Mouse (Mus musculus) kidney, postnatal 25 days (tissue): Measurements from ENCODE around the gene Gm9970.
"Not testable (repeated sequence)": the region's sequence is repeated elsewhere in the genome, so short reads cannot be mapped to it uniquely, and the experiment has no call there.

ENCODE experiments used
- DNase-seq, 2 experiments: peaks; one replicate each; pipeline ENCODE4 v3.0.0; 2021; ENCODE audit warnings: mixed read lengths in 2 of 2

Gene Gm9970

DNA sequence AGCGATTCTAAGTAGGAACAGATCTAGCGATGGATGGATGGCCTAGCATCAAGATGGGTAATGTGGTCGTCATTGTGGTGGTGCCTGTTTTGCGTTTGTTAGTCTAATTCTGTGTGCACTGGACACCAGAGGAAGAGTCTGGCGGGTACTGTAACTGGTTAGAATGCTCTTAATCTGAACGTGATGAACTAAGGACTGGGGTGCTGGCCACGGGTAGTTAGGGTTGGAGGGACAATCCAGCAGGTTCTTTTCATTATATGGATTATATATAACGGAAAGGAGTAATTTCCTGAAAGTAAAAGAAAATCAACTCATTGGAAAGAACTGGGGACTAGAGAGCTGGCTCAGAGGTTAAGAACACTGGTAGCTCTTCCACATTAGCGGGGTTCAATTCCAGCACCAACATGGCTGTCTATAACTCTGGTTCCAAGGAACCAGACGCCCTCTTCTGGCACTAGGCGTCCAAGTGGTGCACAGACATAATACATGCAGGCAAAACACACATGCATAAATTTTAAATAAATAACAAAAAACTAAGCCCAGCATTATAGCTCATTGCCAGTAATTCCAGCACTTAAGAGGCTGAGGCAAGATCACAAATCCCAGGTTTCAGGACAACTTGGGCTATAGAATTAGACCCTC, 19.6 kb downstream of the Gm9970 start:
- DNase-seq, result peak; percentile 50 to 63

DNA sequence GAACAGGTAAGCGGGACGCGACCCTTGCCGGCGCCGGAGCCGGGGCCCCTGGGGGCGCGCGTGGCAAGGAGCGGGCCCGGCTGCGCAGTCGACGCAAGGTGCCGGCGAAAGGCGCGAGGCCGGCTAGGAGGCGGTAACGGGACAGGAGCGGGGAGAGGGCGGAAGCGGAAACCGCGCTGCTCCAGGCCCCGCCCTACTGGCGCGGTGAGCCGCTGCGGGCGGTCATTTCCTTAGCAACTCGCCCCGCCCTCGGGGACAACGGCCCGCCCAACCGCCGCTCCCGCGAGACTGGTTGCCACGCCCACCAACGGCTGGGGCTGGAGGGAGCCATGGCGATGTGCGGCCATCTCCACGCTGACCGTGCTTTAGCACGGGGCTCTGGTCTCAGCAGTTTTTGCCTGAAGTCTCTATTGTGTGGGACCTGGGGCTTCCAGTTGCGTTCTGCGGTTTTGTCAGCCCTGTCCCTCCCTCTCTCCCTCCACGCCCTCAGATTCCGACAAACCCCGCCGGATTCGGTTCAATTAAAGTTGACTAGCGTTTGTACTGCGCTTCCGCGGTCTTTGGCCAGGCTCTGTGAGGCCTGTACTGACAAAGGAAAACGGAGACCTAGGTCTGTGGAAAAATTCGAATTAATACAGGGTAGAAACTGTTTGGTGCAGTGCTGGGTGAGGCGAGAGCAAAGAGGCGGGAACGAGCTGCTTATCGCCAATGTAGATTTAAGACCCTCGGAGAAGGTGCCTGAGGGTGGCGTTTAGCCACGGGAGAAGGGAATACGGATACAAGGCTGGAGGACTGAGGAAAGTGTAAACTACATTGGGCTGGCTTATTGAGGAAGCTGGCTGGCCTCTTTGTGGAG, 20.4 kb downstream of the Gm9970 start, which contains the start of gene Ppm1g:
TSS of gene Ppm1g (minus strand) at position 240 of the 856 bp plus-strand sequence.
- peak; percentile 98 for DNase-seq

DNA sequence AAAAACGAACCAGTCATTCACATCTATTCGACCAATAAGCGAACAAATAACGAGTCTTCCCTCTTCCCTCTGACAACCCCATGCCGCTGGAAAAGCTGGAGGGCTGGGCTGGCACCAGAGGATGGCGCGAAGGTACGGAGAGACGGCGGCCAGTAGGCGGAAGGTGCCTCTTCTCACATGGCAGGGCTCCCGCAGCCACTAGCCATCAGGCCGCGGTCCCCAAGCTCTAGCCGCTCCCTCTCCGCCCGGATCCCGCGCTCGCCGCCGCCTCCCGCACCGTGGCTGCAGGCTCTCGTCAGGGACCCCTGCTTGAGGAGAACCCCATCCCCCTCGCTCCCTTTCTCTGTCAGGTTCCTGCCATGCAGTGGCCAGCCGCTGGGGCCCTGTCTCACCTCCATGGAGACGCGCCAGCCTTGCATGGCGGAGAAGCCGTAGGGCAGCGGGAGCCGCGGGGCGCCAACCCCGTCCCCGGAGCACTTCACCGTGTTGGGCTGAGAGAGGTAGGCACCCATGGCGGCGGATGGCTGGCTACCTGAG, 21.1 kb downstream of the Gm9970 start:
- peak; percentile 43 to 68 for DNase-seq

DNA sequence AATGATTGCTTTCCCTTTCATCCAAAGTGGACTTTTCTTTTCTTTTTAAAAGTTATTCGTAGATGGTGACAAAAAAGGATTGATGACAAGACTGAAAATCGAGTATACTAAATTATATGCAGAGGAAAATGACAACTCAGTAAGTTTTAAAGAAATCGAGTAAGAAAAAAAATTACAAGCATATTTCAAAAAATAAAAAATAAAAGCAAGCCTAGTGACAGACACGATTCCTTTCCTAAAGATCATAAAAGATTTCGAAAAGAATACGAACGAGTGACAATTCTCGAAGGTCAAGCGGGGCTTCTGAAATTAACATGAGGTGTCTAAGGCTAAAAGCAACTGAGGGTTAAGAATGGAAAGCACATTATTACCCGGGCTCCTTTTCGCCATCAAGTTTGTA, 21.6 kb downstream of the Gm9970 start:
- DNase-seq, result no peak

DNA sequence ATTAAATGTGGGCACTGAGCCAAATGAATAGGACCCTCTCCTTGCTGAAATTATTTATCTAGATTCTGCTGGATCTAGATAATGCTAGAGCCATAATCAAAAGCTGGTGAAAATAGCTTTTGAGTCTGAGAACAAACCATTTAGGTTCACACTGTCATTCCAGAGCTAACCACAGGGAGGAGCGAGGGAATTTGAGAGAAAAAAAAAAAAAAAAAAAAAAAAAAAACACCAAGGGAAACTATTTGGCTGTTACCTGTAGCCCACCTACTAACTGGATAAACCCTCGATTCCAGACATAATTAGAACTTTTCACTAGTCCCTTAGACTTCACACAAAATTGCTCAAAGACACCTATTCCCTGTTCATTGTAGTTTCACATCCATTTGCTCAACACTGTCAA, 22.0 kb downstream of the Gm9970 start:
- peak in 1 of 2 experiments; percentile 49 for DNase-seq

DNA sequence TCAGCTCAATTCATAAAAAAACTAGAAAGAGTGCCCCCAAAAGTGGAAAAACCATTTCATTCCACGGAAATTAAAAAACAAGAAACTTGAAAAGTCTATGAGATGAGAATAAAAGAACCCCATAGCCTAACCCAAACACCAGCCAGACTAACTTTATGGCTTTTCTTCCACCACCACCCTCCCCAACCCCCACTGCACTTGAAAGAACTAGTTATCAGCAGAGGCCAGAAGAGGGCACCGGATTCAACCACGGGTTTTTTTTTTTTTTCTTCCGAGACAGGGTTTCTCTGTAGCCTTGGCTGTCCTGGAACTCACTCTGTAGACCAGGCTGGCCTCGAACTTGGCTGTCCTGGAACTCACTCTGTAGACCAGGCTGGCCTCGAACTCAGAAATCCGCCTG, 22.7 kb downstream of the Gm9970 start:
- DNase-seq, result no peak

DNA sequence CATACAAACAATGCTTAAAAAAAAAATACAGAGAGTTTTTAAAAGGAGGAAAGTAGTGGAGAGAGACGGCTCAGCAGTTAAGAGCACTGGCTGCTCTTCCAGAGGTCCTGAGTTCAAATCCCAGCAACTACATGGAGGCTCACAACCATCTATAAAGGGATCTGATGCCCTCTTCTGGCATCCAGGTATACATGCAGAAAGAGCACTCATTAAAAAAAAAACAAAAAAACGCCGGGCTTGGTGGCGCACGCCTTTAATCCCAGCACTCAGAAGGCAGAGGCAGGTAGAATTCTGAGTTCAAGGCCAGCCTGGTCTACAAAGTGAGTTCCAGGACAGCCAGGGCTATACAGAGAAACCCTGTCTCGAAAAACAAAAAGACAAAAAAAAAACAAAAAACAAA, 24.5 kb downstream of the Gm9970 start:
- not testable (repeated sequence) for DNase-seq

DNA sequence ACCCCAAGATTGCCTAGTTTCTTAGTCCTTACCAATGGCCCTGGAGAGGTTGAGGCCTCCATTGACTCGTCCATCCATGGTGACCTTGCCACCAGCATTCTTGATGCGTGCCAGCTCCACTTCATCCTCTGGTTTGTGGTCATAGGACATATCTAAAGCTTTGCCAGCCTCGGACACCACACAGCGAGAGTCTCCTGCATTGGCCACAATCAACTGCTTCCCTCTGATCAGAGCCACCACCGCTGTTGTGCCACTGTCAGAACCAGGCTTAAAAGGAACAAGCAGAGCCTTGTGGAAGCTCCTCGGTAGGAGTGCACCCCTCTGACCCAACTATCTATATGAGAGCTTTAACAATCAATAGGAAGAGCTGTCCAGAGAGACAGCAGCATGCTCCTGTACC, 36.6 kb downstream of the Gm9970 start:
- DNase-seq, result no peak

DNA sequence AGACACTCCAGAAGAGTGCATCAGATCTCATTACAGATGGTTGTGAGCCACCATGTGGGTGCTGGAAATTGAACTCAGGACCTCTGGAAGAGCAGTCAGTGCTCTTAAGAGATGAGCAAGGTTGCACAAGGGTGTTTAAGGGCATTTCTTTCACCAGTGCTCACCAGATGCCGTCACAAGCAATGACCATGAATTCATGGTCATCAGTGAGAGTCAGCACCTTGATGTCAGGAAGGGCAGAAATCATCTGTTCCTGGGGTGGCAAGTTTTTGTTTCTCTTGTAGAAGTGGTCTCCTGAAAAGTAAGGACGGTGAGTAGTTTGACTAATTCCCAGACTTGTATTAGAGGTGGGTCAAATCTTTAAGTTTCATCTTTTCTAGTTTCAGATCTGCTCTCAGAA, 37.2 kb downstream of the Gm9970 start:
- no peak for DNase-seq

DNA sequence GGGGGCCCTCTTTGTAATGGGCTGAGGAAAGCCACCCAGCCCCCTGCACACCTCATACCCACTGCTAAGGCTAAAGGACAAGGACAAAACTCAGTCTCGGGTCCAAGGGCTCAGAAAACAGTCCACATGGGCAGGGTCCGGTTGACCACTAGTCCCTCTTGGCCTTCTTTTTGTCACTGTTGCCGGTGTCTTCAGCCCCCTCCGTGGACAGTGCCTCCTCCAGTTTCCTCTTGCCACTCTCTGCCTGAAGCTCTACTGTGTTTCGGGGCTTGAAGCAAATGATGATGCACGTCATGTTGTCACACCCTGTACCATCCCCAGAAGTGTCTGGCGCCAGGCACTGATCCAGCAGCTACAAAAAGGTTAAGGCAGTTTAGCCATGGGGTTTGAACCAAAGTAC, 38.1 kb downstream of the Gm9970 start:
- DNase-seq, result no peak

DNA sequence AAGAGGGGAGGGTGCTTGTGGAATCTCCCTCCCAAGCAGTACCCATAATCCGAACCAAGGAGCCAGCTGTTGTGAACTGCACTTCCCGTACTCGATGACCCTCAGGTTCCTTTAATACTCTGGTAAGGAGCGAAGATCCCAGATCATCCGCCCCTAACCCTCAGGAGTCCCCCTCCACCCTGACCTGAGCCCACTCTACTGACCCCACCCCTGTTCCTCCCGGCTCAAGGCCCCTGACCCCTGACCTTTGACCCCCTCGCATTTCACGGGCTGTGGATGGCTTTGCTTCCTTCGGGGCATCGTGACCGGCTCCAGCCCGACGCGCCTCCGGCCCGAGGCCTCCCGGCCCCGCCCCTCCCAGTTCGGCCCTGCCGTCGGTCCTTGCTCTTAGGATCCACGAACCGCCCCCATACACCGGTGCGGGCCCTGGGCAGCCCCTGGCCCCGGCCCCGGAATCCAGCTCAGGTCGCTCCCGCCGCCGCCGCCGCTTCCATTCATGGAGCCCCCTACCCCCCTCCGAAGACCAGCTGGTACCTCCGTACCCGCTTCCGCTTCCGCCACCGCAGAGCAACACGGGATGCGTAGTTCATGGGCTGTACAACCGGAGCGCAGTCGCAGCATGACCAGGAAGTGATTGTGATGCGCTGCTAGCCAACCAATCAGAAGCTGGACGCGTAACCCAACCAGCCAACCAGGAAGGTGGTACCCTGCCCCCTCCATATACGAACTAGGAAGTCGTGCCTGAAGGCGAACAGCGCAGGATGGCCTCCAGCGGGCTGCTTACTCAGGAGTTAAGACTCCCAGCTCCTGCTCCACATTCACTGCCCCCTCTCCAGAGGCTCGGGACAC, 39.1 kb downstream of the Gm9970 start, which contains the start of gene Zfp513:
TSS of gene Zfp513 (minus strand) at position 562 of the 849 bp plus-strand sequence.
- peak; percentile 97 to 99 for DNase-seq

DNA sequence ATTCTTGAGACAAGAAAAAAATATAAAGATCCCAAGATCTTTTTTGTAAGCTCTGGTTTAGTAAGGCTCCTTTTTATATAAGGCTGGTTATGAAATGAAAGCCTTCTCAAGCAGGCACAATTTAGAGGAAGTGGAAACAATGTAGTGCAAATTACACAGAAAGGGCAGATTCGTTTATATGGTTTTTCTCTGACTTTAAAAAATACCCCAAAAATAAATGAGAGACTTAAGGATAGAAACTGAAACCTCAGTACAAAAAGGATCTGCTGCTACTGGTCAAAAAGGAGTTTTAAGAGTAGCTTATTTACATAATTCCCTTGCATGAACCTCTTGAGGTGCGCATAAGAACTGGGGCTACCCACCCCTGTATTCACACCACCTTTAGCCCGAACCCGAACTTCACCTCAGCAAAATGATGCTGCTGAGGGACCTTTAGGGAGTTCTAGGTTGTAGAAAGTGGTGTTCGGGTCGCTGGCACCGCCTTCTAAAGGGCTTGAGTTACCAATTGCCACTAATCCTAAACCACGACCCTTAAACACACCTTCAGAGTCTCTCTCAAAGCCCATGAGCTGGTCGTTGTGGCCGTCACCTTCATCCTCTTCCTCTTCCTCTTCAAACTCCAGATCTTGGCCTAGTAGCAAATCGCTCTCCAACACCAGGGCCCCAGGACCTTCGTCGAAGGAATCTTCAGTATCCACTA, 39.8 kb downstream of the Gm9970 start:
- no peak for DNase-seq

DNA sequence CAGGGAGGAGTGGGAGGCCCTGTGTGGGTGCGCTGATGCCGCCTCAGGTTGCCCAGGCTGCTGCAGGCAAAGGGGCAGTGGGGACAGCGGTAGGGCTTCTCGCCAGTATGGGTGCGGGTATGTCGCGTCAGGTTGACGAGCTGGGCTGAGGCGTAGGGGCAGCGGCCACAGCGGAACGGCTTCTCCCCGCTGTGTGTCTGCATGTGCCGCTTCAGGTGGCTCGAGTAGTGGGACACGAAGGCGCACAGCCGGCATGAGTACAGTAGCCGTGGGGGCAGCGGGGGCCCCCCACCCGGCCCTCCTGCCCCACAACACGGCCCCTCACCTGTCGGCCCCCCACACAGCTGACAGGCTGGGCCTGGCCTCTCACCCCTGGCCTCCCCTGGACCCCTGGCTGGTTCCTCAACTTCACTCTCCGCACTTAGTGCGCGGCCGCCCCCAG, 40.7 kb downstream of the Gm9970 start:
- peak in 1 of 2 experiments; percentile 60 for DNase-seq

DNA sequence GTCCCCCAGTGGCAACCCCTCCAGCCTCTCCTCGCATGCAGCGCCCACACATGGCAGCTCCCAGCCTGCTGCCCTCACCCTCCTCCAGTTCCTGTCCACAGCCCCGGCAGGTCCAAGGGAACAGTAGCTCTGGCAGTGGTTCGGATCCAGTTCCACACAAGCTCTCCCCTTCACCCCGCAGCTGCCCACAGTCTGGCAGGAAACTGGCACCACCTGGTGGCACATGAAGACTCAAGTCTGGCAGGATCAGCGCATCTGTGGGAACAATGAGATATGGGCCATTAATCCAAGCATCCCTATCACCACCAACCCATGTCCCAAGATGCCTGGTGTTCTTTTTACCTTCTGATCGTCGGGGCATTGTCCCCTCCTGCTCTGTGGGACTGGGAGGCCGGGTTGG, 41.1 kb downstream of the Gm9970 start:
- peak; percentile 27 to 60 for DNase-seq

DNA sequence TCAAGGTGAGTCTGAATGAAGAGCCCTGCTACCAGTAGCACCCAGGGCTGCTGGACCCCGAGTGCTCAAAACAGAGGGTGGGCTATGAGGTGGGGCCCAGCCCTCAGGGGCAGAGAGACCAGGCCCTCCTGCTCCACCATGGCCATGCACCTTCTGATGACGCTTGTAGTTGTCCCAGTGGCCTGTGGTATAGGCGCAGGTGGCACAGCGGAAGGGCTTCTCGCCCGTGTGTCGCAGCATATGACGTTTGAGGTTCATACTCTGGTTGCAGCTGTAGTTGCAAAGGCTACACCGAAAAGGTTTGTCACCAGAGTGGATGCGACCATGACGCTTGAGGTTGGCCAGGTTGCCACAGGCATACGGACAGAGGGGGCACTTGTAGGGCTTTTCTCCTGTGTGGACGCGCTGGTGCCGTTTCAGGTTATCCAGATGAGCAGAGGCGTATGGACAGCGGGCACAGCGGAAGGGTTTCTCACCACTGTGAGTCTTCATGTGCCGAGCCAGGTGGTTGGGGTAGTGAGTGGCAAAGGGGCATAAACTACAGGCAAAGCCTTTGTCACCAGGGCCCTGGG, 41.6 kb downstream of the Gm9970 start:
- DNase-seq, result no peak

DNA sequence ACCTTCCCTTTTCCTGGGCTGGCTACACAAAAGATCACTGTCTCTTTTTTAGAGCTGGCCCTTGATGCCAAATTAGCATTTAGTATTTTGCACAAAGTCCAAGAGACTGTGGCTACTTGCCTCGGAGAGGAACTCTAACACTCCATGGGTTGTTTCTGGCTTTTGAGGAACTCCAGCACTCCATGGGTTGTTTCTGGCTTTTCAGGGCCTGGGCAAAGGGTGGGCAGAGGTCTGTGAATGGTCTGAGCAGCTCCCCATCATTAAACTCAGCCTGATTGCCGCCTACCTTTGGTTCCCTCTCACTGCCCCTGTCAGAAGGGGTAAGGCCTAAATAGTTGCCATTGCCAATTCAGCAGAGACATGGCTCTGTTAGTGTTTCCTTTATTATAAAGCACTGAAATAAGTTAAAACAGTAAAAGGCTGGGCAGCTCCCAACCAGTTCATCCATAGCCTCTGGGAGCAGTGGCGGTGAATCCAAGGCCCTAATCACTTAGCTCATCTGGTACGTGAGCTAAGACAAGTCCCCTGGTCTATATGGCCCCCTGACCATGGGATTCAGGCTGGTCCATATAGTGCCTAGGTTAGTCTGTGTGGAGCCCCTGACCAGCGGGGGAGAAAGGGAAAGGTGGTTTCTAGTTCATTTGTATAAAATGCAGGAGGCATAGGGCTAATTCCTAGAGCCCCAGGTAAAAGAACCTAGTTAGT, 42.3 kb downstream of the Gm9970 start:
- DNase-seq, result no peak

DNA sequence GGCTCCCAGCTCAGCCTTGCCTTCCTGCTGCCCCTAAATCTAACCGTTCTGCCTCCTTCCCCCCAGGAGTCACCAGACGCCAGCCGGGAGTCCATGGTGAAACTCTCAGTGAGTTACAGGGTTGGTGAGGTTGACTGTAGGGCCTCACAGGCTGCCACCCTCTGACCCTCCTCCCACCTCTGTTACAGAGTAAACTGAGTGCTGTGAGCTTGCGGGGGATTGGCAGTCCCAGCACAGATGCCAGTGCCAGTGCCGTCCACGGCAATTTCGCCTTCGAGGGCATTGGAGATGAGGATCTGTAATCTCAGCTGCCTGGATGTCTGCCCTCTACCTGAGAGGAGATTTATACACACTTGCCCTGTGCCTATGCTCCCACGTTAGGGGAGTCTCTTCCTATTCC, 42.9 kb downstream of the Gm9970 start:
- no peak for DNase-seq

DNA sequence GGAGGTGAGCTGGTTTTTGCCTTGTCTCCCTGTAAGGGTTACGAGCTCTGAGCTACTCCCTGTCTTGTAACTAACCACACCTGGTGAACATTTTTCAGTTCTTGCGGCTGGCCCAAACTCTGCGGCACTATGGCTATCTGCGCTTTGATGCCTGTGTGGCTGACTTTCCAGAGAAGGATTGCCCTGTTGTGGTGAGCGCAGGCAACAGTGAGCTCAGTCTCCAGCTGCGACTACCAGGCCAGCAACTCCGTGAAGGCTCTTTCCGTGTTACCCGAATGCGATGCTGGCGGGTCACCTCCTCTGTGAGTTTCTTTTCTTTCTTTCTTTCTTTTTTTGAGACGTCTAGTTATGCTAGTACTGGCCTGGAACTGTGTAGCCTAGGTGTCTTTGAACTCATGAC, 44.0 kb downstream of the Gm9970 start:
- DNase-seq, result no peak

DNA sequence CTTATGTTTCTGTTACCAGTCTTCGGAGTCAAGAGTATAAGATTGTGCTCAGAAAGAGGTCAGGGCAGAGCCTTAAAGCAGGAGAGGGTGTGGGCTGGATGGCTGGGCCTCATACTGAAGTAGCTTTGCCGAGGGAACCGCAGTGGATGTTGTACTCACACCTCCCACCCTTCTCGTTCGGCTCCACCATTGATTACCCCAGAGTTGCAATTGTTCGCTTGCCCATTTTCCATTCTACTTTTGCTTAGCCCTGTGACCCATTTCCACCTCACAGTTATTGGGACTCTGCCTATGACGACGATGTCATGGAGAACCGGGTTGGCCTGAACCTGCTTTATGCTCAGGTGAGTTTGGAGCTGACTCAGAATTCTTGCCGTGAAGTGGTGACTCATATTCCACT, 44.8 kb downstream of the Gm9970 start:
- no peak for DNase-seq

DNA sequence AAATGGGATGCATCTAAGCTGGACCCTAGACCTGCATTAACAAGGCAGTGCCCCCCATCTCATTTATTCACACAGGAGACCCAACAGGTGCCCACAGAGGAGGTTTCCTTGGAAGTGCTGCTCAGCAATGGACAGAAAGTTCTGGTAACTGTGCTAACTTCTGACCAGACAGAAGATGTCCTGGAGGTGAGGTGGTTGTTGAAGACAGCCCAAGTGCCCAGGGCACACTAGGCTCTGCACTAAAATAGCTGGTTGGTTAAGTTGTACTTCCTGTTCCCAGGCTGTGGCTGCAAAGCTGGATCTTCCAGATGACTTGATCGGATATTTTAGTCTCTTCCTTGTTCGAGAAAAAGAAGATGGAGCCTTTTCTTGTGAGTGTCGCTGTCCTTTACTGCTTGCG, 45.4 kb downstream of the Gm9970 start:
- DNase-seq, result no peak
